Mouse (Mus musculus): ENCODE measurements around the gene Gja4.

GRCm38 (mm10) chr4:127337668-127338067, 23.8 kb upstream of the Gja4 start:
- TF ChIP-seq CTCF (IDR thresholded peaks at IDR 0.05; ENCODE audit: control insufficient read depth, insufficient read depth, insufficient replicate concordance, low read depth, low read length) (no peak), POLR2A (IDR thresholded peaks at IDR 0.05; ENCODE audit: control insufficient read depth, low read depth, low read length) (no peak)

Measured in testis, adult 2 months (tissue).